Mouse (Mus musculus): ENCODE measurements around the gene B4galnt4. TPM values are rescaled to one million over a fixed set of nuclear protein-coding genes. Genes with fewer than 3 reads are reported as not detected.
"Not testable (repeated sequence)": the region's sequence is repeated elsewhere in the genome, so short reads cannot be mapped to it uniquely, and the experiment has no call there.

The B4galnt4 gene
- polyA plus RNA-seq, 1 experiment from 2014 or later = 41.0 TPM

DNA sequence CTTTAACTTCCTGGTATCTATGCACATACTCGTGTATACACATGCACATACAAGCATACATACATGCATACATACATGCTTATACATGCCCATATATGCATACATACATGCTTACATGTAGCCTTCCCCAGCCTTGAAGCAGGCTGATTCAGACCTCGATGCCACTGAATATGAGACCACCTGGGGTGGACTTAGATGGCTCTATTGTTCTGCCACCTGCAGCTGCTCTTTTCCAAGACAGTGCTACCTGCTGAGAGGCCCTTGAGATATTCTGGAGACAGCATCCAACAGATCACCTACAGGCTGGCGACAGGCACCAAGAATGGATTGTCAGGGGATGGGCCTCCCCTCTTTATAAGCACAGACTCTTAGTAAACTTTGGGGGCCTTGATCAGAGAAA, 30.5 kb upstream of the B4galnt4 start:
- Histone ChIP-seq H3K4me1 (replicated peaks) (peaks cover 13% of the 10 kb centered on the region; the same call in 1 of the 2 replicates), H3K27me3 (no peaks in the 10 kb centered on the region), H3K36me3 (no peaks in the 10 kb centered on the region), H3K9ac (no peak overlapping the region), H3K4me3 (no peak overlapping the region), H3K27ac (replicated peaks) (no peak overlapping the region), H3K9me3 (no peaks in the 10 kb centered on the region), H3K4me2 (no peak overlapping the region)
- WGBS = 40% methylated on average over 3 of the region's 3 CpGs
- no peak for ATAC-seq (ENCODE audit: low read depth)

- Histone ChIP-seq H3K36me3 (no peaks in the 10 kb centered on the region), H3K4me1 (replicated peaks) (no peaks in the 10 kb centered on the region), H3K9ac (no peak overlapping the region), H3K9me3 (no peaks in the 10 kb centered on the region), H3K27ac (replicated peaks) (no peak overlapping the region), H3K4me2 (no peak overlapping the region), H3K4me3 (no peak overlapping the region), H3K27me3 (no peaks in the 10 kb centered on the region)
- no peak for ATAC-seq (ENCODE audit: low read depth)
- WGBS = 83% methylated on average over 9 of the region's 9 CpGs
Measured at GRCm38 (mm10) chr7:141032458-141033167, 28.3 kb upstream of the B4galnt4 start.

- not testable (repeated sequence) for H3K9ac ChIP-seq; ATAC-seq (ENCODE audit: low read depth); H3K9me3 ChIP-seq; H3K4me3 ChIP-seq; H3K36me3 ChIP-seq; H3K27ac ChIP-seq (replicated peaks); H3K4me2 ChIP-seq; H3K4me1 ChIP-seq (replicated peaks); H3K27me3 ChIP-seq
- WGBS = 70% methylated on average over 1 of the region's 2 CpGs
Measured at GRCm38 (mm10) chr7:141036624-141037023, 24.3 kb upstream of the B4galnt4 start.

GRCm38 (mm10) chr7:141038090-141039032, 22.5 kb upstream of the B4galnt4 start:
- H3K27me3 ChIP-seq = no peaks in the 10 kb centered on the region
- no peak overlapping the region for H3K9ac ChIP-seq
- H3K9me3 ChIP-seq = no peaks in the 10 kb centered on the region
- no peaks in the 10 kb centered on the region for H3K36me3 ChIP-seq
- no peak overlapping the region for H3K27ac ChIP-seq (replicated peaks)
- peaks cover 10% of the 10 kb centered on the region for H3K4me1 ChIP-seq (replicated peaks)
- no peak overlapping the region for H3K4me2 ChIP-seq
- WGBS = 85% methylated on average over 20 of the region's 21 CpGs
- H3K4me3 ChIP-seq = no peak overlapping the region
- no peak for ATAC-seq (ENCODE audit: low read depth)

GRCm38 (mm10) chr7:141039386-141040107, 21.4 kb upstream of the B4galnt4 start:
- Histone ChIP-seq H3K9me3 (no peaks in the 10 kb centered on the region), H3K4me1 (replicated peaks) (peaks cover 10% of the 10 kb centered on the region), H3K9ac (no peak overlapping the region), H3K27ac (replicated peaks) (no peak overlapping the region), H3K4me2 (no peak overlapping the region), H3K4me3 (no peak overlapping the region), H3K27me3 (no peaks in the 10 kb centered on the region), H3K36me3 (no peaks in the 10 kb centered on the region)
- WGBS = 91% methylated on average over 4 of the region's 4 CpGs
- no peak for ATAC-seq (ENCODE audit: low read depth)

GRCm38 (mm10) chr7:141040867-141041606, 19.9 kb upstream of the B4galnt4 start:
- Histone ChIP-seq H3K4me2 (no peak overlapping the region), H3K9me3 (no peaks in the 10 kb centered on the region), H3K27ac (replicated peaks) (peak overlapping the region; percentile 68), H3K4me1 (replicated peaks) (peaks cover 10% of the 10 kb centered on the region), H3K36me3 (no peaks in the 10 kb centered on the region), H3K27me3 (no peaks in the 10 kb centered on the region), H3K4me3 (no peak overlapping the region), H3K9ac (peak overlapping the region; percentile 18; the same call in 1 of the 2 replicates)
- no peak for ATAC-seq (ENCODE audit: low read depth)
- WGBS = 34% methylated on average over 6 of the region's 9 CpGs

DNA sequence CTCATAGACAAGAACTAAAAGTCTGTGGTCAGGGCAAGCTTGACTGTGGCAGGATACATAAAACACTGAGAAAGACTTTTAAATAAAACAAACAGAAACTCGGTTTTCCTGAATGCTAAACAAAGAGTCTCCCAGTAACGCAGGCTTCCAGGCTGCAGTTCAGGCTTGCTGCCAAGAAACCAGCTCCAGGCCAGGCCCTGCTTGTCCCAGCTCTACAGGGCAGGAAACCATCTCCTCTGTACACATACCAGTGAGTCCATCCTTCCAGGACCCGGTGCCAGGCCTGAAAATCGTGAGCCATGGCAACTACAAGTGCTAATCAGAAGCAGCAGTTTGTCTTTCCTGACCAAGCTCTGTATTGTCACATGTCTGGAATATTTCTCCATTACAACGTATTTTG, 19.2 kb upstream of the B4galnt4 start:
- Histone ChIP-seq H3K4me3 (no peak overlapping the region), H3K4me2 (no peak overlapping the region), H3K27ac (replicated peaks) (peak overlapping the region; percentile 68), H3K27me3 (no peaks in the 10 kb centered on the region), H3K4me1 (replicated peaks) (peaks cover 10% of the 10 kb centered on the region), H3K9ac (no peak overlapping the region), H3K9me3 (no peaks in the 10 kb centered on the region), H3K36me3 (no peaks in the 10 kb centered on the region)
- 23% methylated on average over 5 of the region's 5 CpGs for WGBS
- ATAC-seq (ENCODE audit: low read depth) = peak; percentile 67; the same call in 1 of the 2 replicates

DNA sequence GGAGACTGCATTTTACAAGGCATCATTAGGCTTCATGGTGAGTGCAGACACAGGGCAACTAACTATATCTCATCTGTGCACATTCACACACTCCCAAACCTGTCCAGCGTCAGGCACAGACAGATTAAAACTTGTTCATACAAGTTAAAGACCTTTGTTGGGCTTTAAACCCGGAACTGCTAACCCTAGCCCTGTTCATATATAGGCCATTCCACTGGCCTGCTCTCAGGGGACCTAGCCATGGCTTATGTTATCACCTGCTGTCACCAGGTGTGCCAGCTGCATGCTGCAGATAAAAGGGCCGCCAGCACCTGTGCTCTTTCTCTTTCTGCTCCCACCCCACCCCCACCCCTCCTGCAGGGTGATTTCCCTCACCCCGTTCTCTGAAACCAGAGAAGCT, 18.4 kb upstream of the B4galnt4 start:
- no peaks in the 10 kb centered on the region for H3K36me3 ChIP-seq
- H3K27ac ChIP-seq (replicated peaks) = no peak overlapping the region
- no peak overlapping the region for H3K4me2 ChIP-seq
- no peaks in the 10 kb centered on the region for H3K9me3 ChIP-seq
- no peaks in the 10 kb centered on the region for H3K27me3 ChIP-seq
- WGBS = 45% methylated on average over 4 of the region's 4 CpGs
- H3K4me3 ChIP-seq = no peak overlapping the region
- H3K9ac ChIP-seq = no peak overlapping the region
- no peak for ATAC-seq (ENCODE audit: low read depth)
- peaks cover 14% of the 10 kb centered on the region for H3K4me1 ChIP-seq (replicated peaks)

- Histone ChIP-seq H3K4me2 (peak overlapping the region; percentile 71), H3K4me3 (no peak overlapping the region), H3K9me3 (no peaks in the 10 kb centered on the region), H3K9ac (no peak overlapping the region), H3K27me3 (no peaks in the 10 kb centered on the region), H3K4me1 (replicated peaks) (peaks cover 15% of the 10 kb centered on the region), H3K36me3 (no peaks in the 10 kb centered on the region), H3K27ac (replicated peaks) (peak overlapping the region; percentile 61)
- WGBS = 57% methylated on average over 6 of the region's 6 CpGs
- ATAC-seq (ENCODE audit: low read depth) = no peak
Measured at GRCm38 (mm10) chr7:141046931-141047580, 13.8 kb upstream of the B4galnt4 start.

GRCm38 (mm10) chr7:141047581-141048225, 13.2 kb upstream of the B4galnt4 start:
- H3K27ac ChIP-seq (replicated peaks) = peak overlapping the region; percentile 79
- H3K36me3 ChIP-seq = no peaks in the 10 kb centered on the region
- H3K4me2 ChIP-seq = peak overlapping the region; percentile 71
- no peaks in the 10 kb centered on the region for H3K9me3 ChIP-seq
- H3K27me3 ChIP-seq = no peaks in the 10 kb centered on the region
- H3K4me3 ChIP-seq = peak overlapping the region; percentile 37
- H3K9ac ChIP-seq = peak overlapping the region; percentile 70
- ATAC-seq (ENCODE audit: low read depth) = peak; percentile 91
- 3% methylated on average over 15 of the region's 19 CpGs for WGBS
- peaks cover 15% of the 10 kb centered on the region for H3K4me1 ChIP-seq (replicated peaks)
